Mouse (Mus musculus) left cerebral cortex, adult 8-10 months (tissue): ENCODE measurements around the gene Adgrb2. TPM values are rescaled to one million over a fixed set of nuclear protein-coding genes. Genes with fewer than 3 reads are reported as not detected.

Experiments
- DNase-seq, 2 experiments: peaks; one replicate each; pipeline ENCODE4 v3.0.0; 2022; ENCODE audit warnings: low spot score in 2 of 2
- total RNA-seq, 4 experiments: library from RNA; stranded (reverse); gene quantifications; 2 replicates each; pipeline ENCODE4 v1.2.4; 2022

Adgrb2 gene
- 100 to 1,000 TPM; 349 to 362 (median 356) TPM for total RNA-seq

DNA sequence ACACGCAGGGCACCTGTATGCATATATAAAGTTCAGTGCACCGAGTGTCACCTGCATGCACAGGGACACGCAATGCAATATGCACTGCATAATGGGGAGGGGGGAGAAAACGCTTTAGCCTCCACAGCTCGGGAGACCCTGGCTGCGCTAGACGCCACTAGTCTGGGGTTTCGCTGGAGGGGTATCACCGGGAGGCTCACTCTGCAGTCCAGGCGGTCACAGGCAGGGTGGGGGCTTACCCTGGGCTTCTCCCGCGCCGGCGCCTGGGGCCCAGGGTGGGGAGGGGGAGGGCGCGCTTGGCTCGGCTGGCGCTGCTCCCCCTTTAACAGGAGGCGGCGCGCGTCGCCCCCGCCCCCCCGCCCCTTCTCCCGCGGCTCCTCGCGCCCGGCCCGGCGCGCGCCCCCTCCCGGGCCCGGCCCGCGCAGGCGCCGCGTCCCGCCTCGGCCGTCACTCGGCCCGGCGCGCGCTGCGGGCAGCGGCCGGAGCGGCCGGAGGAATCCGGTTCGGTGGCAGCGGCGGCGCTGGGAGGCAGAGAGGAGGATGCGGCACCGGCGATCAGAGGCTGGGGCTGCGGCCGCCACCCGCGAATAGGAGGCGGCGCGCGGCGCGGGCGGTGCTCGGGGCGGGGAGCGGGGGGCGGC is at the start of gene Adgrb2:
TSS of gene Adgrb2 (plus strand) at position 450 of the 641 bp plus-strand sequence.
- DNase-seq = no peak

DNA sequence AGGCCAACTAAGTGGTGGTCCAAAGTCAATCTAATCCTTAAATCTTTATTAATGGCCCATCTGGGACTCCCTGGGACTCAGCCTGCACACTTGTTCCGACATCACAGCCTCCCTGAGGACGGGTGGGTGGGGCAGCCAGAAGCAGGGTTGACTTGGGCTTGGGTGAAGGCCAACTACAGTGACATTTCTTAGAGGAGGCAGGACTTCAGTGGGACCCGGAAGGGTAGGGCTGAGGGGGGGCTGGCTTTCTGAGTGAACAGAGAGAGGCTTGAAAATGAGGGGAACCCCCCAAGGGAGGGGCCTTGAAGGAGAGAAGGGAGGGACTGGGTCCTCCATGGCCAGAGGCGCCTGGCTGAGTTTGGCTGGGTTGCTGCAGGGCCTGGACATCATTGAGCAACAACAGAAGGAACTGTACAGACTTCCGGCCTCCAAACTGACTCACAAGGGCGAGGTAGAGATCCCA is 33.3 kb upstream of the Adgrb2 start:
- DNase-seq = no peak

DNA sequence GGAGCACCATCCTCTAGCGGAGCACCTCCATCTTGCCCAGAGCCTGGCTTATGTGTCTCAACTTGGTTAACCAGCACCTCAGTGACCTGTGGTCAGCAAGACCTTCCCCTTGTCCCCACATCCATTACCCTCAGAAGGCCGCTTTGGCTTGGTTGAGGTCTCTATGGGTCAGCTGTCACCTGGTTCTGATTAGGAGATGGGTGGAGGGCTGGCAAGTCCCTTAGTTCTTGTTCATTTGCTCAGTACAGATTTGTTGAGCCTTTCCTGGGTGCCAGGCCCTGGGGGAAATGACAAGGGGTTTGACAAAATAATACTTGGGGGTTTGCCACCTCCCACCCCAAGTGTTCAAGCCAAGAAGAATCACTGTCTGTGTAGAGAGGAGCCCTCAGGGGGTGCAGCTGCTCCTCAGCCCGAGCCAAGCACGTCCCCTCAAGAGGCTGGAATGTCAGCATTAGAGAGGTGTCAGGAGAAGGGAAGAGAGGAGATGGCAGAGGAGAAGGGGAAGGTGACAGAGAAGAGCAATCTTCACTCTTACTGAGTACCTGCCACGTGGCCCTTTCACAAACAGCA is 32.3 kb upstream of the Adgrb2 start:
- no peak for DNase-seq

DNA sequence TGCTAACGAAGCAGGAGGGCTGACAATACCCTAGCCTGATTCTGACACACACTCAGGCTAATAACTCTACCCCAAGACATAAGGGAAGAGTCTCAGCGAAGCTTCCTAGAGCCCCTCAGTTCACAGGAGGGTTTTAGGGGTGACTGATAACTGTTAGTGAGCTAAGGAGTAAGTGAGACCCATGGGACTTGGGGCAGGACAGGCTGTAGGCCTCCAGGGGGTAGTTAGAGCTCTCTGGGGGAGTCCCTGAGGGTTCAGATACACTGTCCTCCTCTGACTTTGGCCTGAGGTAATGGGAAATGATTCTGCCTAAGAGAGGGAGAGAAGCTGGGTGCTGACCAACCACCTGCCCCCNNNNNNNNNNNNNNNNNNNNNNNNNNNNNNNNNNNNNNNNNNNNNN is 30.1 kb upstream of the Adgrb2 start:
- DNase-seq = no peak

DNA sequence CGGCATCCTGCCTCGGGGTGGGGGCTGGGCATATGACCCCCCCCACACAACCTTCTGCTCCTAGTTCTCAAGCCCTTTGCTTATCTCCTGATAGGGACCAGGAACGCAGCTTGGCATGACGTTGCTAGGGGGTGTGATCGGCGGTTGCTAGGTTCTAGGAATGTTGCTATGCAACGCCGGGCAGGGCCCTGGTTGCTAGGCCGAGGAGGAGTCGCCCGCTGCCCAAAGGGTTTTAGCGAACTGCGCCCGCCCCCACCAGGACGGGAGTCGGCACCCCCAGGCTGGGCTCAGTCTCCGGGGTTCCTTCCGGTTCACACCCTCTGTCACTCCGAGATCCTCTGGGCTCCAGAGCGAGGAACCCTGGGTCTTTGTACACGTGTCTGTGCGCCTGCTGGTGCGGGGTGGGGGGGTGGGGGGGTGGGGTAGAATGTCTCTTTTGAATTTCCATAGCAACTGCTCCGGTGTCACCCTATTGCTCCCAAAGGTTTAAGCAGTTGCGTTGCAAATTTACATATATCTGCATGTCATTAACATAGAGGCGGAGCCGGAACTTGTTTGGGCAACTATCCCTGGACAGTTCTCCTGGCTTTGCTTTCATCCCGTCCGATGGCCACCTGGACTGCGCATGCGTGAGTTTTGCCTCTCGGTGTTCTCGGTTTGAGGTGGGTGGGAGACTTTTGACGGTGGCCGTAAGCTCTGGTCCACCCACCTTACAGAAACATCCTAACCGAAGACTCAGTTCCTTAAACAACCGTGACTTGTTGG is 24.3 kb upstream of the Adgrb2 start:
- peak; percentile 72 to 89 for DNase-seq

DNA sequence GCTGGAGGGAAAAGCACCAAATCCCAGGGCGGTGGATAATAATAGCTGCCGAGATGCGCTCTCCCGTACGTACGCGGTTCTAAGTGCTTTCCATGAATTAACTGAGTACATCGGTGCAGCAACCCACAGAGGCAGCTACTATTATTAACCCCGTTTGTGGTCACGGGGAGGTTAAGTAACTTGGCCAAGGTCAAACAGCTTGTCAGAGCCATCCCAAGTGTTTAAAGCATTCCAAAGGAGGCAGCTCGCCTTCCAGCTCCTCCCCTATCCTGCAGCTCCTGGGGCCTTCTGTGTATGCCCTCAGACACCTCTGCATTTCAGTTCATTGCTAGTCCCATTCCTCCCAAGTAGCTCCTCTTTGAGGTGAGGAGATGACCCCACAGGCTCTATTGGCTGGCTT is 19.4 kb upstream of the Adgrb2 start:
- DNase-seq = no peak

DNA sequence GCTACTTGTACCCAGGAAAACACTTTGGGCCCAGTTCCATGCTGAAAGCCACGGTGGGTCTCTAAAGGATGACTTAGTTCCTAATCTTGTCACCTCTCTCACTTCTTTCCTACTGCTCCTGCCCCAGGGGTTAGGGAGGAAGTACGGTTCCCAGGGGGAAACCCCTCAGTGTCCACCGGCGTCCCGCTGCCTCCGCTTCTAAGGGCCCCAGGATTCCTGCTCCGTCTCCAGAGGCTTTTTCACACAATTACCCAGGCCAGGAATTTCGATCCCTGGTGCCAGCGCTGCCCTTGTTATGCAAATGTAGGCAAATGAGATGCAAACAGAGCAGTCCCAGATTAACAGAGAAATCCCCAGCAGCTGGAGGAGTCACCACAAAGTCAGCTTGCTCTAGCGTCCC is 18.5 kb upstream of the Adgrb2 start:
- DNase-seq = no peak

DNA sequence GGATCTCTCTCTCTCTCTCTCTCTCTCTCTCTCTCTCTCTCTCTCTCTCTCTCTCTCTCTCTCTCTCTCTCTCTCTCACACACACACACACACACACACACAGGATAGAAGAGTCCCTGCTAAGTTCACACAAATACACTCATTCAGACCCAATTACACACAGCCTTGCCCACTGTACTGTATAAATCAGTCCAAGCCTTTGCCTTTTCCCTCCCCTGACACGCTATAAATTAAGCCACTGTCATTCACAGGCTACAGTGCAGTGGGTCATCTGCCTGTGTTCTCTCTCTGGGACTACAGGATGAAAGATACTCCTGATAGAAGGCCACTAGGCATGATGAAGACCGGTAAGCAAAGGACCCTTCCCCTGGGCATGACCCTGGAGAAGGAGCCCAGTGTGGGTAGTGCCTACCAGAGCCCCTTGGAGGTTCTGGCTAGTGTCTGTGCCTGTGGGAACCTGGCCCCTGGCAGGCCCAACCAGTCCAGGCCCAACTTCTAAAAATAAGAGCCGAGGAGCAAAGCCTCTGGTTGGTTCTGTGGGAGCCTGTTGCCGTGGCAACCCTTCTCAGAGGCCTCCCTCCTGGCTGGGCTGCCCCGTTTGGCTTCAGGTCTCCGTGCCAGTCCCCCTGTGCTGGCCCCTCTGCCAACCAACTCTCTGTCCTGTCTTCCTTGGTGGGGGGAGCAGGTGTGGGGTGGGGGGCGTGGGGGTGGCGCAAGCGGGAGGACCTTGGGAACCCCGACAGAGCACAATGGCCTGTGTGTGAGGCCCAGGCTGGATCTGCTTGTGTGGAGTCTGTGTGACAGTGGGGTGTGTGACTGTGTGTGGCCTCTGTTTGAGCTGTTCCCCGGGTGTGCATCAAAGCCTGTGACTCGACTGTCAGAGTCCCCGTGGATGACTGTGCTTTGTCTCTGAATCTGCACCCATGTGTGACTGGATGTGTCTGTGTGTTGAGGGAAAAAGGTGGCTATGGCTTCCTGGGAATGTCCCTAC is 17.4 kb upstream of the Adgrb2 start:
- peak in 1 of 2 experiments; percentile 82 for DNase-seq

DNA sequence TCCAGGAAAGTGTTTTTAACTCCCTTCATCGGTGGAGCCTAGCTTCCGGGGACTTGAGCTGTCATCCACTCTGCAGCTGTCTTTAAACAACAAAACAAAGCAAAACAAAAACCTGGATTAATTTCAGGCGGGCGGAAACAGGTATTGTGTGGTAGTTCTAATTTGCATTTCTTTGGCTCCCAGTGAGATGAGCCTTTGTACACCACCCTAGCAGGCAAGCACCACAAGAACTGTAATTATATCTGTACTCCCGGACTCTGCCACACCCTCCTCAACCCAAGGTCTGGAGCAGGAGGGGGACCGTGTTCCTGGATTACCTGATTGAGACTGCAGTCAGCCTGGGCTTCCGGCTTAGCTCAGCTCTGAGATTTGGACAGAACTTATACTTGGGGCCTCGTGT is 14.5 kb upstream of the Adgrb2 start:
- DNase-seq = no peak

DNA sequence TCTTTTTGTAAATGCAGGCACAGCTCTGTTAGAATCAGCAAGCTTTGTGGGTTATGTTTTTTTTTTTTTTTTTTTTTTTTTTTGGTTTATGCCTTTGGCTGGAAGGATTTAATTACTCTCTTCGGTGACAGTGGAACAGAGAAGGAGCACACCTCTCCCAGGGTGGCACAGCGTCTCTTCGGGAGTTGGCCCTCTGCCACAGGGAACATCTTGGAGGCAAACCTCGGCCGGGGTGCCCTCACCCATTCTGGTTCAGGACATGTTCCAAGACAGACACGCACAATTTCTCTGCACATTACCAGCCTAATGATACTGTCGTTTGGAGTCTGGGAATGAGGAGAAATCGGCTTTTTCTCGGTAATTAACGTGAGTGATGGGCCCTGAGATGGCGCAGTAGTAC is 13.8 kb upstream of the Adgrb2 start:
- DNase-seq = no peak

DNA sequence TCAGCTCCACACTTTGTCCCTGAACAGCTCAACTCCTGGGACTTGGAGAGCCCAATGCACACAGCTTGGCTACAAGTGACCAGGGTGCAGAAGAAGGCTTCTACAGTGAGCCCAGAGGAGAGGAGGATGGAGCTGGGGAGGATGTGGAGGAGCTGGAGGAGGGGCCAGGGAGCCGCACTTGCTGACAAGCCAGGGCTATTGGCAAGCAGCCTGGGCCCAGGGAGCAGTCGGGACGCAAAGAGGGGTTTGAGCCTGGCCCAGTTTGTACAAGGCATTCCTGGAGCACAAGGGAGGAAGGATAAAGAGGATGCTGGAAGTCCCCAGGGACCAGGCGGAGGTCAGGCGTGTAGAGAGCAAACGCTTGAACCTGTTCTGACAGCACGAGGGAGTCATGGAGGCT is 12.7 kb upstream of the Adgrb2 start:
- DNase-seq = no peak

DNA sequence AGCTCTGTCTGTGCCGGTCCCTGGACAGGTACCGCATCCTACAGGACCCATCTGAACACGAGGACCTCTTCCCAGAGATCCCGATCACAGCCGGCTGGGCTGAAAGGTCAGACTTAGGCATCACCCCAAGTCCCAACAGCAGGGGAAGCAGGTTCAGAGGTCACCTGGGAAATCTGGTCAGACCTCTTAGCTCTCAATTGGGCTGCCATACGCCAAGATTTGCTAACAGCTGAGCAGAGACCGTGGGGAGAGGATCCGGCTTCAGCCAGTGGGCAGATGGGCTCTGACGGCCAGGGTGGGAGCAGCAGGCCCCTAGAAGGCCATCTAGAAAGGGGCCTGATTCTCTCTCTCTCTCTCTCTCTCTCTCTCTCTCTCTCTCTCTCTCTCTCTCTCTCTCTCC is 10.4 kb upstream of the Adgrb2 start:
- DNase-seq = no peak

DNA sequence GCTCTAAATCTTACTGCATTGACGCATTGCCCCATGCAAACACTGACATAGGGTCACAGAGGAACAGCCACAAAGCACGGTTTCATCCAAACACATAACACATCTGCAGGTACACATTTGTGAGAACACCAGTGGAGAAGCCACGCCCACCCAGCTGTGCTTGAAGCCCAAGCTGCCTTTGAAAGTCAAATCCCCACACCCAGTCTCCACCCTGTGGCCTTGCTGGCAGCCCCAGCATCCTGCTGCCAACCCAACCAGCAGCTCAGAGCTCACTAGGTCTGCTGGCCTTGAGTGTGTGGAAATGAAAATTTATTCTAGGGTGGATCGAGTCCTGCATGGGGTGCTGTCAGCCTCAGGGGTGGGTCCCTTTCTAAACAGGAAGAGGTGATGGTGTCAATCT is 7.4 kb upstream of the Adgrb2 start:
- DNase-seq = no peak

DNA sequence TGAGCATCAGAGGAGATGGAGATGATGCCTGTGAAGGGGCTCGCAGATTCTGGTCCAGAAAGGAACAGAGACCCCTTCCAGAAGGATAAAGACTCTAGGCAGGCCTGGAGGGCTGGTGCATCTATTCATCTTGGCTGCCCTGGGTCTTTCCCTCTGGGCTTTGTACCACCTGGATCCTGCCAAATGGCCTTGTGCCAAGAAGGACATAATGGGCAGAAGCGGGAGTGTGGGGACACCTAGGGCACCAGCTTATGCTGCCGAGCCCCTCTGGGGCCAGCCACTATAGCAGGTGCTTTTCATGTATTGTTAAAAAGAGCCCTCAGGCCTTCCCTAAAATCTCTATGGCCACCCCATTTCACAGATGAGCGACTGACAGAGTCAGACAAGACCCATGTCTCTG is 6.4 kb upstream of the Adgrb2 start:
- DNase-seq = no peak

DNA sequence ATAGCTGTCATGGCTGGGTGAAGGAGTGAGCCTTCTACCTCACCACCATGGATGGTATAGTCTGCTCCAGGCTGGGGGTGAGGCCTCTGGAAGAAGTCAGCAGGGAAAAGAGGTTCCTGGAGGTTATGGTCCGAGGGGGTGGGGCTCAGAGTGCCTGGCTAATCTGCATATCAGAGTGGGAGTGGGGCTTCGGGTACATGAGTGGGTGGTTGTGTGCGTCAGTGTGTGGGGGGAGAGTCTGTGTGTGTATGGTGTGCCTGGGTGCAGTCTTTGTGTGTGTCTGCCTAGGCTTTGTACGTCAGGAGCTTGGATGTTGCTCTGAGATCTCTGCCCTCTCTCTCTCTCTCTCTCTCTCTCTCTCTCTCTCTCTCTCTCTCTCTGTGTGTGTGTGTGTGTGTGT is 5.7 kb upstream of the Adgrb2 start:
- no peak for DNase-seq

DNA sequence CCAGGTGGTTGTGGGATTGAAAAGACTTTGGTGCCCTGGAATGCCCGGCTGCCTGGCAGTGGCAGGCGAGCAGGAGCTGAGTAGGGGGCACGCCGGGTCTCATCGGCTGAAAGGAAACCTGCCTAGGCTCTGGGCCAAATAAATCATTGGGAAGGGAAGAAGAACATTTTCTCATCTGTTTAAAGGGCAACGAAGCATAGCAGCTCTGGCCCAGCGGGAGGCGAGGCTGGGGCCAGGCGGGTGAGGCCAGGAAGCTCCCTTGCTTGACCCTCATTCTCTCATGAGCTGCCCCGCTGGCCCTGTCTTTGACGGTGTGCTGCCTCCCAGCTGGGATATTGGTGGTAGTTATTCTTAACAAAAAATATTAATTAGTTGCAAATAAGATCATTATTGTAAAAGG is 3.0 kb upstream of the Adgrb2 start:
- no peak for DNase-seq

DNA sequence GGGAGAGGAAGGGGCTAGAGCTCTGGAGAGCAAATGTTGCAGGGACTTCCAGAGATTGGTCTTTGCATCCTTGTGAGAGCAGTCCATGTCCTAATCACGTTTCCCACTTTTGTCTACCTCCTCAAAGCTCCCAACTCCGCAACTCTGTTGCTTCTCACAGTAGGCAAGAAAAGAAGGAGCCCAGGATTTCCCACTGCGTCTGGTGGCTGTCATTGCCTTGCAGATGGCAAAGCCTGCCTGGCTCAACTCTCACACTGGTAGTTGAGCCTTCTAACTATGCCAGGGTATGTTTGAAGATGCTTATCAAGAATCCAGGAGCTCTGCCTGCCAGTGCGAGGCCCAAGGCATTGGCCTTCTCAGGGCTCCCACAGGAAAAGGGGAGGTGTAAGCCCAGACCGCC is 1.6 kb upstream of the Adgrb2 start:
- no peak for DNase-seq

DNA sequence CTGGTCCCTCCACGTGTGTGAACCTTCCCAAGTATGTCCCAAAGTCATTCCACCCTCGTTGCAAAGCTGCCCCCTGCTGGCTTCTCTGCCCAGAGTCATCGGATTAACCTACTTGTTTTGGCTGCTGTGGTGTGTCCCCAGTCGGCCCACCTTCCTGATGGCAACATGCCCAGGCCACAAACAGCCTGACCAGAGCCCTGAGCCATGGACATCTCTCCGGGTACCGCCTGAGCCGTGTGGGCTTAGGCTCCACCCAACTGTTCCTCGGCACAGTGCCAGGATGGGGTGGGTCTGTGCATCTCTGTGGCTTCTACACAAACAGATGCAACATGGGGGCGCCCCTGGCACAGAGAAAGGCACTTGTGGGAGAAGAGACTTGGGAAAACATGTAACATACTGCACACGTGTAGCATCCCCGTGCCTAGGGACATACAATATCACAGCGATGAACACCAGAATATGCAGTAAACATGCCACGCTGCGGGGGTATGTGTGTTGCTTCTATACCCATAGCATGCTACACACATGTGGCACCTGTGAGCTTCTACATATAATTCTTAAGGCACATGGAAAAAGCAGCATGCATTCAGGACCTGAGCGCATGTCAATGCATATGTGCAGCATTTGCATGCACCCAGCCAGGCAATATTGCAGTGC is 778 bp upstream of the Adgrb2 start:
- DNase-seq = peak; percentile 81 to 93

DNA sequence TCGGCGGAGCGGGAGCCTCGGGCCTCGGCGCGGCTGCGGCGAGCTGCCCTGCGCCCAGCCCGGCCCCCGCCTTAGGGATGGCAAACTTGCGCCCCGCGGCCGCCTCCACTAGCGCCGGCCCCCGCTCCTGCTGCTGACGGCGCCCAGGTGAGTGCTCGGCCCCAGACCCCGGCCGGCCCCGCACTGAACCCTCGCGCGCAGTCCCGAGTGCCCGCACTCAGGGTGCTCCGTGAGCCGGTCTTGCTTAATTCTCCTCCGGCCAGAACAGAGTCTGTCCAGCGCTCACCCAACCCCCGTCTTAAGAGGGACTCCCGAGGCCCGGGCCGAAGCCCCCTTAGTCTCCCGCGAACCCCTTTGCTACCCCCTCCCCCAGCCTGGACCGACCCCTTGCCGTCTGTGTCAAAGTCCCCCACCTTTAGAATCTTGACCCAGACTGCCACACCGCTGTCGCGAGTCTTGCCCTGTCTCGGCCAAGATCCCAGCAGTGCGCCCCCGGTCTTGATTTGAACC is 546 bp downstream of the Adgrb2 start:
- DNase-seq = no peak

DNA sequence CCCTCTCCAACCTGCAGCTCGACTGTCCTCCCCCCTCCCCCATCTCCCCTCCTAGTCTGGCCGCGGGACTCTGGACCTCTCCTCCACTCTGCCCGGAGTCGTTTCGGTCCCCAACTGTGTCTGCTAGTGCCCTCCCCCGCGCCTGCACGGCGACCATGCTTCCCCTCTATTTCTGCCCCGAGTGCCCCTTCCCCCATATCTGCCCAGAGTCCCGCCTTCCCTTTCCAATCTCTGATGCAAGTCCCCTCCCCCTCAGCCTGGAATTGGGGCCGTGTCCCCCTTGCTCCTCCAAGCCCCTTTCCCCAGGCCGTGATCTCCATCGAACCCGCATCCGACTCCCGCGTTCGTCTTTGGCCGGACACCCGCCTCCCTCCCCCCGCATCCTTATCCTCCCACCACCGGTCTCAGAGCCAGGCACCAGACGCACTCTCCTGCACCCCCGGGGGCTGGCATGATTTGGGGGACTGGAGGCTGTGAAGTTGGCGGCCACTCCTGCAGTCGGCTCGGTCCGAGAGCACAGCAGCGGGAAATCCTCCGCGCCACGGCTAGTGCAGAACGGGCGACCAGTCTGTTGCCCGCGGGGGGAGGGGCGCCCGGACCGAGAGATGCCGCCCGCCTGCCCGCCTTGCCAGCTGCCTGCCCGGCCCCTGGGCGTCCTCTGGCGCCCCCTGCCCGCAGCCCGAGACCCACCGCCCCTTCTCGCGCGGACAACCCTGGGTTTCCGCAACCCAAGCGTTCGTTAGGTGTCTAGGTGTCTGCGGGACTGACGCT is 1.2 kb downstream of the Adgrb2 start:
- peak in 1 of 2 experiments; percentile 78 for DNase-seq
